Mouse (Mus musculus) testis, adult 2 months (tissue): ENCODE results near the gene Dnase1.

ENCODE experiments used
- CTCF ChIP-seq: fragments of 200-500 bp; IDR thresholded peaks from 2 replicates; pipeline ENCODE4 v1.5.1; 2012; ENCODE audit warnings: low read depth, mild to moderate bottlenecking, inconsistent platforms, low read length, moderate library complexity; ENCODE audit not compliant: control insufficient read depth, insufficient read depth, insufficient replicate concordance
- POLR2A ChIP-seq: fragments of 200-500 bp; IDR thresholded peaks from 2 replicates; pipeline ENCODE4 v1.6.1; 2012; ENCODE audit warnings: low read depth, mild to moderate bottlenecking, inconsistent platforms, low read length, moderate library complexity; ENCODE audit not compliant: control insufficient read depth

DNA sequence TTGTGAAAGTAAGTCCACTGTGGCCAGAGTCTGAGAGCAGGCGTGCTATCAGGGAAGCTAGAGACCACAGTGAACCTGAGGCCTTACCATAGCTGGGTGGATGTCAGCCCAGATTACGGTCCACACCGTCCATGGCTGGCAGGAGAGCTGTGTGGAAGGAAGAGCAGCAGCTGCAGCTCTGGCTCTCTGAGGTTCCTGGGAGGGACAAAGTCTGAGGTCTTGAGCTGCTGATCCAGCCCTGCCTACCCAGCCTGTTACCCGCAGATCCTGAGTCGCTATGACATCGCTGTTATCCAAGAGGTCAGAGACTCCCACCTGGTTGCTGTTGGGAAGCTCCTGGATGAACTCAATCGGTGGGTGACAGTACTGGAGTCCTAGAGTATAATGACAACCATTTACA lies 948 bp downstream of the Dnase1 start:
- TF ChIP-seq CTCF (no peak), POLR2A (no peak)
